Mouse (Mus musculus) embryonic stem cell, embryonic (primary cell): ENCODE data around the gene Svs2.
"Not testable (repeated sequence)": the region's sequence is repeated elsewhere in the genome, so short reads cannot be mapped to it uniquely, and the experiment has no call there.

Source experiments
- CTCF ChIA-PET, 4 experiments: fragments of 300-600 bp in 2 of 4; fragments of 350-600 bp in 2 of 4; sonication (Branson Sonifier 250); formaldehyde crosslinking; loops; one replicate each; lab custom pipeline; 2022; ENCODE audit warnings: inconsistent platforms in 2 of 4; lab: Charles Lee
- POLR2A ChIA-PET, 4 experiments: fragments of 300-600 bp in 2 of 4; fragments of 350-600 bp in 2 of 4; sonication (Branson Sonifier 250); formaldehyde crosslinking; loops; one replicate each; lab custom pipeline; 2022; ENCODE audit warnings: antibody characterized with exemption in 4 of 4, inconsistent platforms in 1 of 4; lab: Charles Lee

Svs2 gene

DNA sequence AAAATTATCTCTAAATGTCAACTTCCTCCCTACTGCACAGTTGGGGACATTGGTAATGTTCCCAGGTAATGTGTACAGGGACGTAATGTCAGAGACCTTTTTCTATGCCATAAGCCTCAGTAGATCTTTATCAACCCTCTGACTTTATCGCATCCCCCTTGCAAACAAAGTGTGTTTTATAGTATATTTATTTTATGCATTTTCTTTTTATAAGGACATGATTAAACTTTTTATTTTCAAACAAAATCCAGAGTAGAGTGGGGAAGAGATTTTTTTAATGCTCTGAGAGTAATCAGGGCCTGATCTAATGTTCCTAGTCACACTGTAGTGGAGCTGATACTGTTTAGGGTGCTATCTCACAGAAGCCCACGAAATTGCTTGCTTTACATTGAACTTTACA lies at the start of gene Svs2:
Gene Svs2, minus strand, starts transcription at position 101 of the 400 bp plus-strand sequence.
- ChIA-PET CTCF (no interaction called here), POLR2A (interaction anchor here in 1 of 4 experiments (0.9 kb wide), 1 partner anchor 16 kb away, joined by 3 read pairs; no protein-coding TSS in a partner anchor)

DNA sequence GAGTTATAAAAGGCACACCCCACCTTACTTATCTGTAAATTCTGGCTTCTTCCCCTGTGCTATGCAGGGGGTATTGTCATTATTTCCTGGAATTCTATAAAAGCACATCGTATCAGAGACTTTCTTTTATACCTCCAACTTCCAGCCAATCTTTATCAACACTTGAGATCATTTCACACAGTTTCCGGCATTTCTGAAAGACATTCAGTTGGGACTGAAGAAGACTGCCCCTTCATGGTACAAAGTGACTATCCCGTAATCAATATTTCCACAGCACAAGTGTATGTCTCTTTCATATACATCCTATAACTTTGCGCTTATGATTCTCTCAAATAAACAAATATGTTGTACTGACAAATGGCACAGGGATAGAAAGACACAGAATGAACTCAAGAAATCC lies 40.1 kb upstream of the Svs2 start, which contains the start of gene Svs4:
Gene Svs4, minus strand, starts transcription at position 101 of the 400 bp plus-strand sequence.
- CTCF ChIA-PET = interaction anchor here in 1 of 4 experiments (0.6 kb wide), 1 partner anchor 109 kb away, joined by 13 read pairs; no protein-coding TSS in a partner anchor

DNA sequence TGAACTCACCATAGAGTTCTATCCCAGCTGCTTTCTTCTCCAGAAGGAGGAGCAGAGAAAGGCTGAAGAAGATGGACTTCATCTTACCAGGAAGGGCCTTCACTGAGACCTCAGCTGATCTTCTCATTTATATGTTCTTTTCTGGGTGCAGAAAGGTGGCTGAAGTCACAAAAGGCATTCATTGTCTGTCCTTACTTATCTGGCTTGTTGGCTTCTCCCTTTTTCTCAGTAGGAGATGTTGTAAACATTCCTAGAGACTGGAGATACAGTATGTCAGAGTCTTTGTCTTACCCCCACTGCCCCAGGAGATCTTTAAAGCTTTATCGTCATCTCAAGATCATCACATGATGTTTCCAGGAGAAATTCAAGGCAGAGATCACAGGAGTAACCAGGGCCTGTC lies 18.3 kb upstream of the Svs2 start, which contains the start of gene Svs3b:
Gene Svs3b, minus strand, starts transcription at position 101 of the 400 bp plus-strand sequence.
- POLR2A ChIA-PET, CTCF ChIA-PET: not testable (repeated sequence)

More for the DNA sequence above, 40.1 kb upstream of the Svs2 start, which contains the start of gene Svs4:
- POLR2A ChIA-PET = no interaction called here

DNA sequence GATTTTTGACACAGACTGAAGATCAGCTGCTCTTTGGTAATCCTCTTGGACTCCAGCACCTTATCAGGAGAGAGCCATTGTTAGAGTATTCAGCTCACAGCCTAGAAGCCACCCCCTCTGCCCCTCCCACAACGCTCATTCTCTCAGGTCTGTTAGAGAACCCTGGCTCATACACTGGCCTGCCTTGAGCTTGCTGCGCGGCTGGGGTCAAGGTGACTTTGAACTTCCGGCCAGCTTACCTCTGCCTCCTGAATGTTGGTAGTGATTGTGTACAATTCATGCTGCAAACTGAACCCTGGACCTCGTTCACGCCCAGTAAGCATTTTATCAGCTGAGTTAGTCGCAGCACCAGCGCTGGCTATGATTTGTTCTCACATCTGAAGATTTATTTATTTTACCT lies 5.6 kb downstream of the Svs2 start:
- POLR2A ChIA-PET = no interaction called here
- CTCF ChIA-PET = no interaction called here

DNA sequence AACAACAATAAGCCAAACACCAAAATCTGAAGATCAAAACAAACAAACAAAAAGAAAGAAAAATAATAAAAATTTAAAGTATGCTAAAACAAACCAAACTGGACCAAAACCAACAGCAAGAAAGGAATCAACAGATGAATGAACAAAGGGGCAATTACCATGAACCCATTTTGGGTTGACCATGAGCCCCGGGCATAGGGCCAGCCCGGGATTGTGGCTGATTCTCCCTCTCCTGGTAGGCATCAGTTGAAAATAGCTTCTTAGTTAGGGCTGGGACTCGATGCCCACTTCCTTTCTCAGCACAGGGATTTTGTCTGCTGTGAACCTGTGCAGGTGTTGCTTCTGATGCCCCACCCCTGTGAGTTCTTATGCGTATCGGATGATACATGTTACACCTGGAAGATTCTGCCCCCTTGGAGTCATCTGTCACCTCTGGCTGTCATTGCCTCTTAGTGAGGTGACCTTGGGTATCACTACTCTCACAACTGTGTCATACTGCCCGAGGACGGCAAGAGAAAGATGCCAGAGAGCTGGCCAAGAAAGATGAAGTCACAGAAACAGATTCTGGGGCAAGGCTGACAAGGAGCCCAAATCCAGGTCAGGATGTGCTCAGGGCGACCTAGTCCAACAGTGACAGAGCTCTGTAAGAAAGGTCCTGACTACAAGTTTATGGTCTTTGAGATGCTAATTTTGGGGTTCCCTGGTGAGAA lies 9.8 kb downstream of the Svs2 start:
- ChIA-PET CTCF (no interaction called here), POLR2A (interaction anchor here in 1 of 4 experiments (0.6 kb wide), 1 partner anchor 331 kb away, joined by 5 read pairs; no protein-coding TSS in a partner anchor)

DNA sequence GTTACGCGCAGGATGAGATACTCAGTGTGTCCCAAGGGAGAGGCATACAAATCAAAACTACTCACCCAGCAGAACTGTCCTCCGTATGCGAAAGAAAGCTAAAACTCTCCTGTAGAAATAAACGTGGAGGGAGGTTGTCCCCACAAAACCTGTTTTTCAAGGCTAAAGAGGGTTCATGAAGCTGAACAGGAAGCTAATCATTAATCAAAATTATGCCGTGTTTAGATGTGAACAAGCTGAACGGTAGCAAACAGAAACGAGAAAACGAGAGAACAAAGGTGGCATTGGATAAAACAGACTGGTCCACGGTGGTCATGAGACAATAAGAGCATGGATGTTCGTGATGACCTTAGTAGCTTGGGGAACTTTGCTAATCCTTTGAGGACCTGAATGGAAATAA lies 16.7 kb downstream of the Svs2 start, which contains the start of gene Wfdc15b:
Gene Wfdc15b, minus strand, starts transcription at position 139 of the 400 bp plus-strand sequence.
- ChIA-PET POLR2A (no interaction called here), CTCF (no interaction called here)

DNA sequence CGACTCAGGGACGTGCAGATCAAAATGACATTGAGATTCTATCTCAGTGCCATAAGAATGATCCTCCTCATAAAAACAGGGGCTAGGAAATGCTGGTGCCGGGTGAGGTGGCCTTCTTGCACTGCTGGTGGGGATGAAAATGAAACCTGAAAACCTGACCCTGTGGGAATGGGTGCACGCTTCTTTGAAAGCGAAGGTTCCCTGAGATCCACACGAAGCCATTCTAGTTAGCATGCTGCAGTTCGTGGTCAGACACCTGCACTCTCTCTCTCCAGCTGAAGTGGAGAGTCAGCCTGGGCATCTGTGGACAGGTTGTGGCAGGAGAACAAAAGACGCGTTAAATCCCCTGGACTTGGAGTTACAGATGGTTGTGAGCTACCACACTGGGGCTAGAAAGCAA lies 19.0 kb downstream of the Svs2 start:
- ChIA-PET CTCF (no interaction called here), POLR2A (no interaction called here)

DNA sequence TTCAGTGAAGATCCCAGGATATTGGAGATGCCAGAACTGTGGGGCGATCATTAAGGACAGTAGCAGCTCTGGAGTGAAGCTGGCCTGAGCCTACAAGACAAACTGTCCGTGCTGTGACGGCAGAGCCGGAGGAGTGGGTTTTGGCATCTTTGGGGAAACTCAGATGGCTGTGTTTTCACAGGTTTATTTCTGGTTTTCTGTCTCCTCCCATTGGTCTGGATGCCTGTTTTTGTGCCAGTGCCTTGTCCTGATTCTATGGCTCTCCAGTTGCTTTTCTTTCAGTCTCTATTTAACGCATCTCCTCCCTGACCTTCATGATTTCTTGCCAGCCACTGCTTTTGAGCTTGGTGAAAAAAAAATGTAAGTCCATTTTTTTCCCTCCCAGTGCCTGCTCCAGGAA lies 25.6 kb downstream of the Svs2 start:
- ChIA-PET CTCF (no interaction called here), POLR2A (no interaction called here)

DNA sequence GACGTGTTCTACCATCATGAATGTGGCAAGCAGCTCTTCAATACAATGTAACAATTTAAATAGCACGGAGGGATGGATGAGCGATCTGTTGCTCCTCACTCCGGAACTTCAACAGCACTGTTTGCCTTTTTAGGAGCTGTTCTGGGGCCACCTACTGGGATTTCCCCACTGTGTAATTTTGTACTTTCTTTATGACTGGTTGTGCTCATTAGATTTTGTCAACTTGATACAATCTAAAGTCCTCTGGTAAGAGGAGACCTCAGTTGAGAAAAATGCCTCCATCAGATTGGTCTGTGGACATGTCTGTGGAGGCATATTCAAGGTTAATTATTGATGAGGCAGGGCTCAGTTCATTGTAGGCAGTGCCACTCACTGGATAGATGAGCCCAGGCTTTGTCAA lies 27.4 kb downstream of the Svs2 start:
- POLR2A ChIA-PET = no interaction called here

DNA sequence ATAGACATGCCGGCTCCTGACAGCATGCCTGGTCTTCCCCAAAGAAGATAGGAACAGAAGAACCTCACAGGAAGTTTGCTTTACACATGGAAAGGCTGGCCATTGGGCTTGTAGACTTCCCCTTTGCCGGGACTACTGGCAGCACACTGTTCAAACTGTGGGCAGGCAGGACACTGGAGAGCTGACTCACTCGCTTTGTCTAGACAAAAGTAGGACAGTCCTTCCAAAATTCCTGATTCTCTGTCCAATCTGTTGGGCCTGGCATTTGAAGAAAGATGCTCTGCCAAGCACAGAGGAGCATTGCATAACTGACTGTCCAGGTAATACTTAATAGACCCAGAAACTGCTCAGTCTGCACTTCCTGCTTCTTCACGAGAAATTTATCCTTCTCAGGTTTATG lies 31.6 kb downstream of the Svs2 start:
- ChIA-PET POLR2A (no interaction called here), CTCF (no interaction called here)

More for the DNA sequence above, 27.4 kb downstream of the Svs2 start:
- CTCF ChIA-PET = interaction anchor here in 3 of 4 experiments (0.6 kb wide), 3 partner anchors 57 to 1725 kb away, joined by 3 to 5 read pairs (median 4); no protein-coding TSS in a partner anchor

DNA sequence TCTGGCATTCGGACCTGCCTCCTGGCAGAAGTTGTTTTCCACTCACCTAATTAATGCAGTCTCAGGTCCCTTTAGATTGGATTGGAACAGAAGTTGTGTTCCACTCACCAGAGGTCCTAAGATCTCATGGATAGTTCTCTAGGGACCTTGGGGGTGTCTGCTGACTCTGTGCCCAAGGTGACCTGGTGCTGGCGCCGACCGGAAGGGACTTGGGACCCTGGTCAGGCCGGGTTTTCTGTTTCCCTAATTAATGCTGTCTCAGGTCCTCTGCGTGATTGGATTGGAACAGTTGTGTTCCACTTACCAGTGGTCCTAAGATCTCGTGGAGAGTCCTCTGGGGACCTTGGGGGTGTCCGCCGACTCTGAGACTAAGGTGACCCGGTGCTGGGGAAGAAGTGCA lies 32.3 kb downstream of the Svs2 start:
- CTCF ChIA-PET, POLR2A ChIA-PET: not testable (repeated sequence)

DNA sequence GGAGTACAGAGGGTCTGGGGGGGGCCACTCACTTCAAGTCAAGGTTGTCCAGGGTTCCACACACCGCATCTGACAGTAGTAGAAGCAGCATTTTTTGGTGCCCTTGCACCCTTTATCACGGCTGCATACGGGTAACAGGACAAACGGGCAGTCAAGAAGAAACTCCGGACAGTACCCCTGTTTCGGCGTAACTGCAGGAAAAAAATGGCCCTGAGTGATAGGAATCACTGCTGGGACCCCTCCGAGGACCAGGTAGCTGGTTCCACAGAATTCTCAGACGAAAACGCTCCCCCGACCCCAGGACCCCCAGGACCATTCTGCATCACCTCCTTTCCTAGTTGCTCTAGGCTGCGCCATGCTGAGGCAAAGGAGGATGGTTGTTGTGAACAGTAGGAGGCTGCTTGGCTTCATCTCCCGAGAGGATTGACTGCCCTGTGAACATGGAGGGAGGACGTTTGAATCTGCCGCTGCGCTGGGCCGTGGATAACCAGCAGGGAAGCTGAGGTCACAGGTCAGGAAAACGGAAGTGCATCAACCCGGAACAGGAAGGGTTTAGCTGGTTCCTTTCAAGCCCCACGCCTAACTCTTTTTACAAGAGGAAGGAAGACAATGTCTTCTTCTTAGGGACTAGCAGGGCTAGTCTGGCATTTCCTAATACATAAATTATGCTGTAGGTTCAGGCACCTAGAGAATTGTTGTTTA lies 38.5 kb downstream of the Svs2 start, which contains the start of gene Wfdc15a:
Gene Wfdc15a, minus strand, starts transcription at position 505 of the 702 bp plus-strand sequence.
- CTCF ChIA-PET = no interaction called here
- POLR2A ChIA-PET = interaction anchor here in 1 of 4 experiments (0.6 kb wide), 2 partner anchors 35 to 87 kb away, joined by 3 read pairs; no protein-coding TSS in a partner anchor

DNA sequence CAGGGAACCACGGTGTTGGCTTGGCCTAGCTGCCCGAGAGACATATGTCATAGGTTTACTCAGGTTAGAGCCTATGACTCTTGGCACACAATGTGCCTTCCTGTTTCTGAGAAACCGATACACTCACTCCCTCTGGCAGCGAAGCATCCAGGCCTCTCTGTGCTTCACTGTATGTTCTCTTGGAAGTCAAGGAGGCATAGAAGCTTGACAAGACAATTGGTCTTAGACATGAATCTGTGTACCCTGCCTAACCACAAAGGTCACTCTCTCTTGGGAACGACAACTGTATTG lies 41.6 kb downstream of the Svs2 start:
- POLR2A ChIA-PET = no interaction called here
- CTCF ChIA-PET = interaction anchor here in 1 of 4 experiments (1.2 kb wide), 1 partner anchor 193 kb away, joined by 4 read pairs; no protein-coding TSS in a partner anchor

DNA sequence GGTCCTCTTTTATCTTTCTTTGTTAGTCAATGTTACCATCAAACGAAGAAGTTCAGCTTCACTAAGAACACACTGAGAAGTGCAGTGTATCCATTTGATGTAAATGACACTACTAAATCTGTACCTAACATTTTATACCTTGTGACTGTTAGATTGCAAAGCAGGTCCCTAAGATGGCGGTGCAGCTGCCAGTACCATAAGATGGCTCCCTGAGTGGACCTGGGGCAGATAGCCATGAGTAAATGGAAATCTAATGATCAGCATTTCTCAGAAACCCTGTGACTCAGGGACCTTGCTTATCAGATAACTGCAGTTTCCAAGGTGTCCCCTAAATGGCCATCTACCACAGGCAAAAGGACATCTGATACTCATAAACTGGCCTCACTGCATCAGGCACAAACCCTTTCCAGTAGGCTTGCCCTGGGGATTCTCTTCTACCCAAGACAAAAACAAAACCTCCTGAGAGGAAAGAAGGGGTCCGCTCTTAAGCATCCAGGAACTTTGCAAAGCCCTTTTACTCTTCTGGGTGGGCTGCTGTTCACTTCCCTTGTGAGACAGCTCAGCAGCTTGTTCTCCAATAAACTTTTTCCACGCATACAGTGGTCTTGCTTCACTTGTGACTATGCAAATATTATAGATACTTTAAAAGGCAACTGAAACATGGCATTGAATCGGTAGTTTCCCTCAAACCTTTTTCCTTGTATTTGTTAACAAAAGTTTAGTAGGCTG lies 42.1 kb downstream of the Svs2 start:
- POLR2A ChIA-PET = no interaction called here
- CTCF ChIA-PET = interaction anchor here in 1 of 4 experiments (1.2 kb wide), 1 partner anchor 194 kb away, joined by 4 read pairs; no protein-coding TSS in a partner anchor

DNA sequence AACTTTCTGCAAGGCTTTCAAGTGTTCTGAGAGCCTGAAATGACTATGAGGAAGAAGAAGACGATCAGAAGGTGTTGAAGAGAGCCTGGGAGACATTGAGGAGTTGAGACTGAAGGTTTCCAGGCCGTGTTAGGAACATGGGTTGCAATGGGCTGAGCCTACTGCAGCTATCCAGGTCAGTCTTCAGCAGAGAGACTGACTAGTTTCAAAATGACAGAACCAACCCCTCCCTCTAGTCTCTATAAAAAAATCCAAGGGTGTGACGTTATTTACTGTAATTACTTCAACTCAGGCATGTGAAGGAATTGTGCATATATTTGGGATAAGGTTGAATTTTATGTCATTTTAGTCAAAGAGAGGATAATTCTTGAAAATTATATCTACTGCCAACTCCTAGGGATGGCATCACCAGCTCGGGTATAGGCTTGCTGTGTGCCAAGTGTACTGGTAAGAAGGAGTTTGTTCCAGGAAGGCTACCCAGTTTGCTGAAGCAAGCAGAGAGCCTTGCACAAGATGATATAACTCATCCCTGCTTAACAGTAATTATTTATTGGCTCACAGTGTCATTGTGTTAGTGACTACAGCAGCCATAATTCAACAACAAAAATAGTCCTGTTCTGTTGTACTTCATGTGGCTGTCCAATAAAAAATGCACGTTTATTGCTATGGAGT lies 43.2 kb downstream of the Svs2 start:
- CTCF ChIA-PET = interaction anchor here in 1 of 4 experiments (1.2 kb wide), 1 partner anchor 195 kb away, joined by 4 read pairs; no protein-coding TSS in a partner anchor
- POLR2A ChIA-PET = interaction anchor here in 1 of 4 experiments (0.7 kb wide), 1 partner anchor 475 kb away, joined by 3 read pairs; no protein-coding TSS in a partner anchor

DNA sequence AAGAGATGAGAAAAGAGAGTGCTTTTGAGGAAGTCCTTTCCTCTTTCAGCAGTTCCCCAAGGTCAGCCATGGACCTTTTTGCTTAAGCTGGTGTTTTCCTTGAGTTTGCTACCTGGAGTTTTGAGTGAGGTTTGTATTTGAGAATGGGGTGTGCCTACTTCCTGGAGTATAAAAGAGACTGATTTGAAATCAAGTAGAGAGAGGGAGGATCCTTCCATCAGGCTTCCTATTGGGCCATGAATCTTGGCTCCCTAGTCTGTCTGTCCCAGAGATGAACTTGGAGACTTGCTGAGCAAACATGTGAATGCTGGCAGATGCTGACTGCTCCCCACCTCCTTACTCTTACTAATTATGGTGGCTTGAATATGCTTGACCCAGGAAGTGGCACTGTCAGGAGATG lies 46.0 kb downstream of the Svs2 start:
- ChIA-PET CTCF (no interaction called here), POLR2A (no interaction called here)

DNA sequence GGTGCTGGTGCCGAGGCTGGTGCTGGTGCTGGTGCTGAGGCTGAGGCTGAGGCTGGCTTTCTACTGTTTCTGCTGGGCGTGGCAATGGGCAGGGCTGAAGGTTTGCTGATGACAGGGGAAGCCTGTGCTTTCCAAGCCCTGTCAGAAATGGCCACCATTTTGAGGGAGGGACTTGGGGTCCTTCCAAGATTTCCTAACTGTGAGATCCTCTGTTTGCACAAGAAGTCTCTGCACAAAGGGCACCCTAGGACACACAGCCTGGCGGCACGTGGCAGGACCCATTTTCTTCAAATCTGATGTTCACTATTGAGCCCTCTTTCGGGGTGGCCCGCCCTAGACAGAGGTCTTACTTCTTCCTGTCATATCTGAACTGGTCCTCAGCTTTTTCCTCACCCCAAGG lies 47.7 kb downstream of the Svs2 start, which contains the start of gene Wfdc12:
Gene Wfdc12, minus strand, starts transcription at position 33 of the 400 bp plus-strand sequence.
- ChIA-PET CTCF (interaction anchor here in 1 of 4 experiments (1.1 kb wide), 1 partner anchor 11 kb away, joined by 3 read pairs; no protein-coding TSS in a partner anchor), POLR2A (no interaction called here)

DNA sequence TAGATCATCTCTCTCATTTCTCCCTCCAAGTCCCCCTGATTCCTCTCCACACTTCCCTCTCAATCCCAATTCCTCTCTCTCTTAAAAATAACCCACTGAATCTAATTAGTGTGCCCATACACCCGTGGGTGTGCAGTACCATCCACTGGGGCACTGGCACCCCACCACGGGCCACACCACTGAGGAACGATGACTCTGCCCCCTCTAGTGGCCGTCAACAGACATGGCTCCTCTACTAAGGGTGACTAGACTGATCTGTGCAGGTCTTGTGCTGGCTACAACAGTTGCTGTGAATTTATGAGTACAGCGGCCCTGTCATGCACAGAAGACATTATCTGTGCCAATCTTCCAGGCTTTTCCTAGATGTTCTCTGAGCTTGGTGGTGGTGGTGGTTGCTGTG lies 49.5 kb downstream of the Svs2 start:
- POLR2A ChIA-PET = no interaction called here
- CTCF ChIA-PET = interaction anchor here in 1 of 4 experiments (0.7 kb wide), 1 partner anchor 11 kb away, joined by 3 read pairs; no protein-coding TSS in a partner anchor
